Mouse (Mus musculus) heart, postnatal 0 days (tissue): ENCODE results near the gene Slc26a11.

Experiments
- CTCF ChIP-seq: IDR thresholded peaks from 2 replicates; pipeline ENCODE4 v1.5.1; 2016; ENCODE audit warnings: antibody characterized with exemption, control low read depth, low read depth
- EP300 ChIP-seq: IDR thresholded peaks from 2 replicates; pipeline ENCODE4 v1.6.1; 2016; ENCODE audit warnings: antibody characterized with exemption, low read depth

DNA sequence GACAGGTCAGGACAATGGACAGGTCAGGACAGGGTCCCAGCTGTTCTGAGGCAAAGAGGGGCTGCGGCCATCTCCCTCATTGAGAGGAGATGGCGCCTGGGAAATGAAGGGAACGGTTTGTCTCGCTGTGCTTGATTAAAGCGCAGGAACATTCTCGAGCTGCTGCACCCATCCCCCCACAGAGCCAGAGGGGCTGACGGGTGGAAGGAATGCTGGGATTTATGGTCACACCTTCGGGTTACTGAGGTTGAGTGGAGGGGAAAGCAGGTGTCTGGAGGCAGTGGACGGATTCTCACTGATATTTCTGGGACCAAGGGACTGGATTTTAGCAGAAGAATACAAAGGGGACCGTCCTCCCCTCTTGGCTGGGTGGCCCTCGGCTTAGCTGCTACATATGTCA lies 47.4 kb upstream of the Slc26a11 start:
- TF ChIP-seq CTCF (no peak), EP300 (no peak)
